Mouse (Mus musculus) forebrain, embryonic 12.5 days (tissue): ENCODE measurements around the gene Mrps22. TPM values are rescaled to one million over a fixed set of nuclear protein-coding genes. Genes with fewer than 3 reads are reported as not detected.

Source experiments
- ATAC-seq: fragments of 200-750 bp; cut with Nextera tagmentation; 2 replicates; pipeline ENCODE4 v1.8.0; 2017; ENCODE audit warnings: moderate TSS enrichment; ENCODE audit not compliant: low FRiP score
- H3K27ac ChIP-seq: fragments of 300-500 bp; sonication (generic); 2 replicates; pipeline ENCODE4 v1.5.1; 2016; ENCODE audit warnings: mild to moderate bottlenecking
- H3K27me3 ChIP-seq: fragments of 300-500 bp; sonication (generic); 2 replicates; pipeline ENCODE4 v1.6.1; 2016; ENCODE audit warnings: mild to moderate bottlenecking
- H3K36me3 ChIP-seq: fragments of 300-500 bp; sonication (generic); replicated peaks from 2 replicates; pipeline ENCODE4 v1.6.1; 2016; ENCODE audit warnings: mild to moderate bottlenecking
- H3K4me1 ChIP-seq: fragments of 300-500 bp; sonication (generic); 2 replicates; pipeline ENCODE4 v1.6.1; 2016
- H3K4me2 ChIP-seq: fragments of 300-500 bp; sonication (generic); 2 replicates; pipeline ENCODE4 v1.6.1; 2016; ENCODE audit warnings: mild to moderate bottlenecking, moderate library complexity
- H3K4me3 ChIP-seq: fragments of 300-500 bp; sonication (generic); replicated peaks from 2 replicates; pipeline ENCODE4 v1.5.1; 2016; ENCODE audit warnings: mild to moderate bottlenecking
- H3K9ac ChIP-seq: fragments of 300-500 bp; sonication (generic); 2 replicates; pipeline ENCODE4 v1.6.1; 2016; ENCODE audit warnings: mild to moderate bottlenecking
- H3K9me3 ChIP-seq: fragments of 300-500 bp; sonication (generic); 2 replicates; pipeline ENCODE4 v1.6.1; 2016
- WGBS: fragments of 180-500 bp; shearing (Covaris S2); methylation state at CpG from one replicate; pipeline ENCODE4 v1.1.7; 2016; 5-methylcytosine and 5-hydroxymethylcytosine counted together
- polyA plus RNA-seq: library from polyadenylated mRNA; unstranded; fragments of >200 nt; fragmentation: Nextera tagmentation; extraction: Ambion mirVana; gene quantifications from 2 replicates; pipeline ENCODE4 v1.2.1, GENCODE M21; 2016

Mrps22 gene
- polyA plus RNA-seq, 1 experiment from 2014 or later, result 67.1 TPM

GRCm38 (mm10) chr9:98563137-98564126 is 38.0 kb downstream of the Mrps22 start, which contains the start of gene Copb2:
Copb2 (plus strand) TSS chr9:98563721.
- H3K4me3 ChIP-seq, result peak within 1 kb of the TSS; percentile 94
- peaks cover 18% of the 10 kb centered on the region for H3K4me1 ChIP-seq
- H3K36me3 ChIP-seq, result peaks cover 7% of the 10 kb centered on the region
- no peaks in the 10 kb centered on the region for H3K9me3 ChIP-seq
- peak within 1 kb of the TSS; percentile 83 for H3K9ac ChIP-seq
- peak within 1 kb of the TSS; percentile 87 for H3K27ac ChIP-seq
- under 1% methylated on average over 76 of the region's 76 CpGs for WGBS
- ATAC-seq, result peak; percentile 100
- H3K4me2 ChIP-seq, result peak within 1 kb of the TSS; percentile 90
- H3K27me3 ChIP-seq, result no peaks in the 10 kb centered on the region

- Histone ChIP-seq H3K27me3 (peaks cover 4% of the 10 kb centered on the region; the same call in 1 of the 2 replicates), H3K36me3 (no peaks in the 10 kb centered on the region), H3K9ac (no peak overlapping the region), H3K27ac (no peak overlapping the region), H3K9me3 (no peaks in the 10 kb centered on the region), H3K4me3 (no peak overlapping the region), H3K4me2 (no peak overlapping the region), H3K4me1 (no peaks in the 10 kb centered on the region)
- ATAC-seq, result no peak
- WGBS, result 84% methylated on average over 3 of the region's 3 CpGs
These were observed 57.4 kb downstream of the Mrps22 start for GRCm38 (mm10) chr9:98544042-98544441.

Other genes starting within 250 kb of the Mrps22 start
- gene Rbp1, start 178.7 kb downstream of the Mrps22 start, polyA plus RNA-seq, result 42.9 and 50.9 TPM in 2 replicates
- gene Rbp2, start 115.5 kb downstream of the Mrps22 start, polyA plus RNA-seq, result not detected in 2 replicates
- 157 and 159 TPM in 2 replicates for gene Copb2, start 37.9 kb downstream of the Mrps22 start, polyA plus RNA-seq
- gene Prr23a1, start 240.8 kb upstream of the Mrps22 start, polyA plus RNA-seq, result 0.22 TPM in 1 of 2 replicates, not detected in the other